Mouse (Mus musculus) left cerebral cortex, postnatal 4 days (tissue): ENCODE results near the gene Tbx18. TPM values are rescaled to one million over a fixed set of nuclear protein-coding genes. Genes with fewer than 3 reads are reported as not detected.

ENCODE experiments used
- DNase-seq: peaks from one replicate; pipeline ENCODE4 v3.0.0-alpha.2; 2022
- intact Hi-C: fragments of 180-260 bp; cut with DNase I; formaldehyde crosslinking; loops from one replicate; pipeline ENCODE4 v1.15.1; 2025
- total RNA-seq, 2 experiments: library from RNA; stranded (reverse); gene quantifications; 2 replicates each; pipeline ENCODE4 v1.2.3; 2021

Tbx18 gene
- total RNA-seq, 2 experiments from 2014 or later, result 6.7 to 7.2 TPM

DNA sequence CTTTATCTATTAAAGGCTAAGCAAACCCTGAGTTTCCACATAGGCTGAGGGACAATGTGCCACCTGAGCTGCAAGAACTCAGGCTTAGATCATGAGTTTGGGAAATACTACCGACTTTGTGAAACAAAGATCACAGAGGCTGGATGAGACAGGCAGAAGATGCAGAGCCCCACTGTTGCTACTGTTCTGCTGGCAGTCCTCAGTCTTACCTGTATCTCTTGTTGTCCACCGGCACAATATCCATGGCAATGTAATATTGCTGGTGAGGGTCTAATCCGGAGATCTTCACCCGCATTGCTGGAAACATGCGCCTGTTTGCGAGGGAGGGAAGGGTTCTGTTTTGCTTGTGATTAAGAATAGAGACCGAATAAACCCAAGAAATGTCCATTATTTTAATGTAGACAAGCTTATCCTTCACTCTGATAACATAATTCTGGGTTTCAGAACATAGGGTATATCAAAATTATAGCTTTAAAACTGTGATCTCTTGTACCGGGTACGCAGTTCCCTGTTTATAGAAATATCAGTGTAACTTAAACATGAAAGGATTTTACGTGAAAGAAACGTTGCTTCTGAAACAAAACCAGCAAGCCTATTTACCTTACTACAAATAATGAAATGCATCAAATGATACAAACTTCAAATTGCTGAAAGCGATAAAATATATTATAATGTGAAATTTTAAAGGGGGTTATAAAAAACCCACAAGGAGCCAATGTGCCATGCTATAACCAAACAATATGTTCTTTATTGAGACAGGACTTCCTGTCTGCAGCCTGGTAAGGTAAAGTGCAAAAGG is 3.7 kb downstream of the Tbx18 start:
- DNase-seq, result no peak
- intact Hi-C loops, result no loop called here

DNA sequence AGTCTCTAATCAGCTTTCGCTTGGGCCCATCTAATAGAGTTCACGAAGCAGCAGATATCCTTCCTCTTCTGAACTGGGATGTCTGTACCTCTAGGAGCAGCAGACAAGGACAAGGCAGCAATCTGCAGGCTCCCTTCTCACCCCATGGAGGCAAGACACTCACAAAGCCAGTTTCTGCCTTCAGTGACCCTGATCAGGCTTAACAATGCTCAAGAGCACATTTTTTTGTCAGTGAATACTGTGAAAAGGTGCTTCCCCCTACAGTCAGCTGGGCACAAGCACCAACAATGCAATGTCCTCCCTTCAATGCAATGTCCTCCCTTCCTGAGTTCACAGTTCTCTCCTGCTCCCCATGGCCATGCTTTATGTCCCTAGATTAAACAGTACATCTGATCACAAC is 9.3 kb downstream of the Tbx18 start:
- intact Hi-C loops, result no loop called here
- no peak for DNase-seq

DNA sequence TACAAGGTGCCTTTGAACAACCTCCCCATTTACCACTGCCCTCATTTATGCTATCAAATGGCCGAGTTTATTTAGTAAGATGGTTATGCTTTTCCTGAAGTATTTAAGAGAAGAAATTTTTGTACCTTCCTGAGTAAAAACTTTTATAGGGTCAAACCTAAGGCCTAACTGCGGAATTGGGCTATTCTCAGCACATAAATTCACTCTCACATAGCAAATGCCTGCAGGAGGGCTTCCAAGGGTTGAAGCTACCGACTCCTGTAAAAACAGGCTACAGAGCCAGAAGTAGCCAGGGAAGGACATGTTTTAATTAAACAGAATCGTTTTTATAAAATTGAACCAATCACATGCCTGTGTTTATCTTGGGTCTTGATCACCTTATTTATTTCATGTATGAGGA is 20.7 kb downstream of the Tbx18 start:
- intact Hi-C loops, result no loop called here
- no peak for DNase-seq

DNA sequence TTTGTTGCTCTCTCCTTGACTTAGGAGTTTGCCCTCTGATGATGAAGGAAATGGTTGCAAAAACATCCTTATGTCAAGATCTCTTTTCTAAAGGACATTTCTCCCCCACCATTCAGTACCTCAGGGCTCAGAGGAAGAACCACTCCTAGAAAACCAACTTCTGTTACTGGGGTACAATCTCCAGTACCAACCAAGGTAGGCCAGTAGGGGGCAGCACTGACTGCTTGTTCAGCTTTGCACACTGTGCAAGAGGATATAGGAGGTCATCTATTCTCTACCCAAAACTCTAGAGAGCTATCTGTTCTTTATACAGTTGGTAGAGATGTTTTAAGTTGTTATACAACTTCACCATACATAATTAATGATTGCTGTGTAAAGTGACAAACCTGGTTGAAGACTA is 22.9 kb downstream of the Tbx18 start:
- peak; percentile 52 for DNase-seq

DNA sequence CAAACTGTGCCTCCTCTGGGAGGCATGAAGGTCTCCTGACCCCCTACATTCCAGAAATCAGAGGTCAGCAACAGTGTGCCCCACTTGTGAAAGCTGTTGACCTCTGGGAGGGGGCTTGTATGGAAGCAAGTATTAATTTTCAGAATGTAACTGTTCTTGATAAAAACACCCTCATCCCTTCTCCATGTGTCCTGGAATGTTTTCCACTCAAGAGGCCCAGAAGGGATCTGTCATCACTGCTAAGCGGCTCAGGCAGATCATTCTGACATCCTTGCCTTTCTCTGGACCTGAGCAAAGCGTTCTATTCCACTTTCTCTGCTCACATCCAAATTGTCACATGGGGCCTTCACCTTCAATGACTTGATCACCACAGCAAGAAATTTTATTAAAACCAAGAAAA is 28.8 kb downstream of the Tbx18 start:
- intact Hi-C loops, result no loop called here
- no peak for DNase-seq

More for the DNA sequence above, 22.9 kb downstream of the Tbx18 start:
- intact Hi-C loops, result no loop called here

DNA sequence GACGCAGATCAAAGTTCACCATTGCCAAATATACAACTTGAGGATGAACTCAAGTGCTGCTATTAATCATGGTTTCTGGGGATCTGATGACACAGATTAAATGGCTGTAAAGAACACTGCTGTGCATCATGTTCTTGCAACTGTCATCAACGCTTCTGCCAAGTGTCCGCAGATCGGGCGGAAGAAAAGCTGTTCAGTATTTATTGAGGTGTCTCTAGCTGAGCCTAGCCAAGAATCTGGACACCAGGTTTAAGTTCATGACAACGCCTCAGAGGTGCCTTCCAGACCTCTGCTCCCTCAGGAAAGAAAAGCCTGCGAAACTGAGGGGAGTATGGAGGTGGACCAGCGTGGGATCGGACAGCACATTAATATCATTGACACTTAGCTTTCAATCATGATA is 44.1 kb downstream of the Tbx18 start:
- peak; percentile 23 for DNase-seq
- intact Hi-C loops, result no loop called here

DNA sequence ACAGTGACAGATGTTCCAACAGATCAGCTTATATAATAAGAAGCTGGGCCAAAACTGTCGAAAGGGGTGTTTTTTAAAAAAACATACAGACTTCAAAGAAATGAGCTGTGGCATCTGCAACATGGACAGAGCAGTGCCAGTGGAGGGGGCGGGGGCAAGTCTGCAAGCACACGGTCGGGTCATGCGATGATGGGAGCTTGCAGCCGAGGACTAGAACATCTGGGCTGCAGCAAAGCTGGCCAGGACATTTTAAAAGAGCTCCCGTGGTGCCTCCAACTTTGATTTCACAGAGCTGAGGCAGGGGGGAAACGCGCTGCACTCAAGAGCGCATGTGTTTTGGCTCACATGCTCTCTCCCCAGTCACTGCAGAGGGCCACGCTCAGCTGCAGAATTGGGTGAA is 48.8 kb downstream of the Tbx18 start:
- intact Hi-C loops, result no loop called here
- peak; percentile 5 for DNase-seq
